Mouse (Mus musculus) midbrain, embryonic 14.5 days (tissue): ENCODE measurements at regions not wholly inside any gene's neighbourhood (a gene's known extent, or its start where the extent isn't known, plus 50 kb on each side); places are given as distances from the start of the nearest gene placed in this dataset.
"Not testable (repeated sequence)": the region's sequence is repeated elsewhere in the genome, so short reads cannot be mapped to it uniquely, and the experiment has no call there.

Experiments
- ATAC-seq: fragments of 200-750 bp; cut with Nextera tagmentation; 2 replicates; pipeline ENCODE4 v1.8.0; 2017; ENCODE audit warnings: moderate number of reproducible peaks, moderate library complexity; ENCODE audit not compliant: low FRiP score, low TSS enrichment
- DNase-seq: peaks from one replicate; pipeline ENCODE4 v3.0.0-alpha.2; 2015
- H3K27ac ChIP-seq: fragments of 300-500 bp; sonication (generic); replicated peaks from 2 replicates; pipeline ENCODE4 v1.5.1; 2014; ENCODE audit warnings: mild to moderate bottlenecking, low read depth, low read length, moderate library complexity
- H3K27me3 ChIP-seq: fragments of 300-500 bp; sonication (generic); 2 replicates; pipeline ENCODE4 v1.6.1; 2014; ENCODE audit warnings: low read length, control low read depth, mixed read lengths; ENCODE audit not compliant: control insufficient read depth, insufficient read depth
- H3K36me3 ChIP-seq: fragments of 300-500 bp; sonication (generic); 2 replicates; pipeline ENCODE4 v1.6.1; 2014; ENCODE audit warnings: low read length, control low read depth; ENCODE audit not compliant: control insufficient read depth, insufficient read depth
- H3K4me1 ChIP-seq: fragments of 300-500 bp; sonication (generic); 2 replicates; pipeline ENCODE4 v1.6.1; 2014; ENCODE audit warnings: mild to moderate bottlenecking, antibody characterized with exemption, low read length, control low read depth; ENCODE audit not compliant: control insufficient read depth, insufficient read depth
- H3K4me2 ChIP-seq: fragments of 300-500 bp; sonication (generic); 2 replicates; pipeline ENCODE4 v1.6.1; 2014; ENCODE audit warnings: mild to moderate bottlenecking, low read length, moderate library complexity
- H3K4me3 ChIP-seq: fragments of 300-500 bp; sonication (generic); replicated peaks from 2 replicates; pipeline ENCODE4 v1.5.1; 2014; ENCODE audit warnings: low read depth, low read length
- H3K9ac ChIP-seq: fragments of 300-500 bp; sonication (generic); replicated peaks from 2 replicates; pipeline ENCODE4 v1.6.1; 2014; ENCODE audit warnings: mild to moderate bottlenecking, low read length, moderate library complexity
- H3K9me3 ChIP-seq: fragments of 300-500 bp; sonication (generic); 2 replicates; pipeline ENCODE4 v1.6.1; 2016; ENCODE audit warnings: low read length, control low read depth, mixed read lengths; ENCODE audit not compliant: control insufficient read depth
- WGBS: fragments of 180-500 bp; shearing (Covaris S2); extraction: QIAGEN DNeasy Blood & Tissue Kit; methylation state at CpG from one replicate; pipeline ENCODE4 v1.1.7; 2014; 5-methylcytosine and 5-hydroxymethylcytosine counted together

GRCm38 (mm10) chr3:152040751-152041150, 125.3 kb downstream of the Gipc2 start:
- no peak overlapping the region for H3K9ac ChIP-seq
- H3K27me3 ChIP-seq: no peaks in the 10 kb centered on the region
- no peak overlapping the region for H3K4me3 ChIP-seq
- H3K36me3 ChIP-seq: no peaks in the 10 kb centered on the region
- WGBS: 94% methylated on average over 5 of the region's 5 CpGs
- H3K9me3 ChIP-seq: no peaks in the 10 kb centered on the region
- no peak overlapping the region for H3K4me2 ChIP-seq
- H3K4me1 ChIP-seq: no peaks in the 10 kb centered on the region
- DNase-seq (no peak), ATAC-seq (no peak)
- no peak overlapping the region for H3K27ac ChIP-seq

- H3K27me3 ChIP-seq, H3K36me3 ChIP-seq, ATAC-seq, DNase-seq, H3K4me1 ChIP-seq, H3K9me3 ChIP-seq, H3K4me2 ChIP-seq, H3K9ac ChIP-seq, H3K27ac ChIP-seq, H3K4me3 ChIP-seq: not testable (repeated sequence)
- 90% methylated on average over 5 of the region's 5 CpGs for WGBS
These were observed 129.2 kb downstream of the Gipc2 start for GRCm38 (mm10) chr3:152036819-152037218.

GRCm38 (mm10) chr3:152035416-152035815, 130.6 kb downstream of the Gipc2 start:
- Histone ChIP-seq H3K4me1 (no peaks in the 10 kb centered on the region), H3K27ac (no peak overlapping the region), H3K4me3 (no peak overlapping the region), H3K36me3 (no peaks in the 10 kb centered on the region), H3K27me3 (no peaks in the 10 kb centered on the region), H3K4me2 (no peak overlapping the region), H3K9me3 (no peaks in the 10 kb centered on the region), H3K9ac (no peak overlapping the region)
- DNase-seq (no peak), ATAC-seq (no peak)
- 84% methylated on average over 5 of the region's 5 CpGs for WGBS

DNA sequence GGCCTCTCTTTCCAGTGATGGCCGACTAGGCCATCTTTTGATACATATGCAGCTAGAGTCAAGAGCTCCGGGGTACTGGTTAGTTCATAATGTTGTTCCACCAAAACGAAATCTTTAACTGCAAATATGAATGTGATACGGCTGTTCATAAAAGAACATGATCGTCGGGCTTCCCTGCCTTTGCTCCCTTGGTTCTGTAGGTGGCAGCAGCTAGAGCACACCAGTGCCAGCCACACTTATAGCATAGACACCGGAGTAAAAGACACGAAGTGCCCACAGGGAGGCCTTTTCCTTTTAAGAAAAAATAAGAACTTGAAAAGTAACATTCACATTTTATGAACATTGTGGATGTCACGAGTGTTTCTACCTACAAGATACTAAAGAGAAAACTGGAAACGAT, 131.3 kb downstream of the Gipc2 start:
- H3K36me3 ChIP-seq: no peaks in the 10 kb centered on the region
- no peaks in the 10 kb centered on the region for H3K9me3 ChIP-seq
- ATAC-seq (no peak), DNase-seq (no peak)
- WGBS: 85% methylated on average over 9 of the region's 10 CpGs
- no peak overlapping the region for H3K27ac ChIP-seq
- no peak overlapping the region for H3K4me2 ChIP-seq
- no peak overlapping the region for H3K9ac ChIP-seq
- no peak overlapping the region for H3K4me3 ChIP-seq
- H3K27me3 ChIP-seq: no peaks in the 10 kb centered on the region
- H3K4me1 ChIP-seq: no peaks in the 10 kb centered on the region

- Histone ChIP-seq H3K4me1 (no peaks in the 10 kb centered on the region), H3K4me2 (no peak overlapping the region), H3K9me3 (no peaks in the 10 kb centered on the region), H3K27ac (no peak overlapping the region), H3K9ac (no peak overlapping the region), H3K36me3 (no peaks in the 10 kb centered on the region), H3K4me3 (no peak overlapping the region), H3K27me3 (no peaks in the 10 kb centered on the region)
- ATAC-seq (no peak), DNase-seq (no peak)
- WGBS: 68% methylated on average over 2 of the region's 2 CpGs
These were observed 131.8 kb downstream of the Gipc2 start for GRCm38 (mm10) chr3:152034221-152034620.

DNA sequence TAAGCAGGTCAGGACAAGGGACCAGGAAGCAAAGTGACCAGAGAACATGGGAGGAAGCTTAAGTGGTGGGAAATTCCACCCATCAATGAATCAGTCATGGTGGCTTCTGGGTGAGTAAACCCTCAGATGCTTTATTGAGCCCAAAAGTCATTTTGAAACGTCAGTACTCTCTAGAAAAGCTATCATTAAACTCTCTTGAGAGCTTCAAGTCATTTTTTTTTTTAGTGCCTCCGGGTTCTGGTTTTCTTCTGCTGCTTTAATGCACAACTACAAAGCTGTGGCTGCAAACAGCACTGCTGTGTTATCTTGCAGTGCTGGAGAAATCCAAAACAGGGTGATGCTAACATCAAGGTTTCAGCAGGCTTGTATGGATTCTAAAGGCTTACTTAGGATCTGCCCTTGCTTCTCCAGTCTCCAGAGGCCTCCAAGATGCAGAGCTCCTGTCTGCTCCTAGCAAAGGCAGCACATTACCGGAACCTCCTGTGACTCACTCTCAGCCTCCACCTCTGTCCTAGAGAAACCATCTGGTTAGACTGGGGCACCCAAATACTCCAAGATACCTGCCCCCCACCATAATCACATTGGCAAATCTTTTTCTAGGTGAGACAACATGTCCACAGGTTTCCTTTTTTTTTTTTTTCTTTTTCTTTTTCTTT, 133.2 kb downstream of the Gipc2 start:
- Histone ChIP-seq H3K9ac (no peak overlapping the region), H3K27ac (no peak overlapping the region), H3K9me3 (no peaks in the 10 kb centered on the region), H3K4me2 (no peak overlapping the region), H3K4me1 (no peaks in the 10 kb centered on the region), H3K4me3 (no peak overlapping the region), H3K27me3 (no peaks in the 10 kb centered on the region), H3K36me3 (no peaks in the 10 kb centered on the region)
- 76% methylated on average over 3 of the region's 3 CpGs for WGBS
- ATAC-seq: no peak
- DNase-seq: no peak

DNA sequence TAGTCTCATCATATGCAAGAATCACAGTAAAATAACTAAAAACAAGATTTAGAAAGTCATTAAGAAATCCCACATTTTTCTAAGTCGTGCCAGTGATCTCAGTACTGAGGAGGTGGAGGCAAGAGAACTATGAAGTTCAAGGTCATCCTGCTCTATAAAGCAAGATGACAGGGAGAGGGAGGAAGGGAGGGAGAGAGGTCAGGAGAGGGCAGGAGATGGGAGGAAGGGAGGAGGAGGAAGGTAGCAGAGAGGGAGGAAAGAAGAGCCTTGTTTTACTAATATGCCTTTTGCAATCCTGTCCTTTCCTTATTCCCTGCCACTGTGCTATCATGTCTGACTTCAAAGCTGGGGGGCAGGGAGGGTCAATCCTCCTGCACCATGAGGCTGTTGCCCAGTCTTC, 137.3 kb downstream of the Gipc2 start:
- Histone ChIP-seq H3K4me2 (no peak overlapping the region), H3K36me3 (no peaks in the 10 kb centered on the region), H3K4me1 (no peaks in the 10 kb centered on the region), H3K4me3 (no peak overlapping the region), H3K27ac (no peak overlapping the region), H3K9ac (no peak overlapping the region), H3K9me3 (no peaks in the 10 kb centered on the region), H3K27me3 (no peaks in the 10 kb centered on the region)
- WGBS: 74% methylated on average over 1 of the region's 1 CpGs
- no peak for ATAC-seq
- no peak for DNase-seq

DNA sequence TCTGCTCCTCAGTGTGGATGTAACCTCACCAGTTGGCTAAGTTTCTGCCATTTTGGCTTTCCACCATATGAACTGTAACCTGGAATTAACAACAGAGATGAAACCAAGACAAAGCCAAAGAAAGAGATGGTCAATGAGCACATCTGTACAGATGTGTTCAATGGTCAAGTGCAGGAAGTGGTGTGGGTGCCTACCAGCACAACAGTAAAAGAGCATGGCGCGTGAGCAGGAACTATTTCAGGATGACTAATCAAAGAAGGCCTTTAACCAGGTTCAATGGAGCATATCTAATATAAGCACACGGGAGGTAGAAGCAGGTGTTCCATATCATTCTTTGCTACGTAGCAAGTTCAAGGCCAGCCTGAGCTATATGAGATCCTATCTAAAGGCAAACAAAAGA, 140.0 kb downstream of the Gipc2 start:
- H3K4me2 ChIP-seq: no peak overlapping the region
- no peaks in the 10 kb centered on the region for H3K27me3 ChIP-seq
- H3K9me3 ChIP-seq: no peaks in the 10 kb centered on the region
- no peak overlapping the region for H3K27ac ChIP-seq
- no peaks in the 10 kb centered on the region for H3K4me1 ChIP-seq
- H3K36me3 ChIP-seq: no peaks in the 10 kb centered on the region
- H3K4me3 ChIP-seq: no peak overlapping the region
- WGBS: 83% methylated on average over 4 of the region's 4 CpGs
- H3K9ac ChIP-seq: no peak overlapping the region
- ATAC-seq (no peak), DNase-seq (no peak)

DNA sequence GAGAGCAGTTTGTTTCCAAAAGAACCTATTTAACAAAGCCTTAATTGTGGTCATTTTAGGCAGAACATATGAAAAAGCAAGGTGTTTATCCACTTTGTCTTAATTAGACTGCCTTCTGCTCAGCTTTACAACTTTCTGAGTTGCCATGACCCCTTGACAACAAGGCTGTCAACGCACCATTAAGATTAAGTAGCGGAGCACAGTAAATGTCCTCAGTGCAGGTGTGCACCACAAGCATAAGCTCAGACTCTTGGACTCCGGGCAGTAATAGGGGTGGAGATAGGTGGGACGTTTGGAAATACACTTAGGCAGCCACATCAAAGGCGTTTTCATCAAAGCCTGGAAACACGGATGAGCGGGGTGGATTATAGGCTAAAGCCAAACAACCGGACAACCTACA, 140.9 kb downstream of the Gipc2 start:
- ATAC-seq (no peak), DNase-seq (no peak)
- H3K4me1 ChIP-seq: no peaks in the 10 kb centered on the region
- no peak overlapping the region for H3K4me2 ChIP-seq
- no peaks in the 10 kb centered on the region for H3K9me3 ChIP-seq
- H3K4me3 ChIP-seq: no peak overlapping the region
- 92% methylated on average over 8 of the region's 8 CpGs for WGBS
- no peaks in the 10 kb centered on the region for H3K36me3 ChIP-seq
- H3K27me3 ChIP-seq: no peaks in the 10 kb centered on the region
- H3K27ac ChIP-seq: no peak overlapping the region
- H3K9ac ChIP-seq: no peak overlapping the region
